Mouse (Mus musculus) liver, embryonic 16.5 days (tissue): Measurements from ENCODE around the gene Pafah1b1. TPM values are rescaled to one million over a fixed set of nuclear protein-coding genes. Genes with fewer than 3 reads are reported as not detected.

Source experiments
- ATAC-seq: fragments of 200-750 bp; cut with Nextera tagmentation; 2 replicates; pipeline ENCODE4 v1.8.0; 2017; ENCODE audit warnings: low read depth, mild to moderate bottlenecking, moderate number of reproducible peaks, moderate library complexity
- H3K27ac ChIP-seq: fragments of 300-500 bp; sonication (generic); 2 replicates; pipeline ENCODE4 v1.5.1; 2014; ENCODE audit warnings: mild to moderate bottlenecking, low read length
- H3K27me3 ChIP-seq: fragments of 300-500 bp; sonication (generic); 2 replicates; pipeline ENCODE4 v1.6.1; 2014; ENCODE audit warnings: low read depth, low read length, mixed read lengths; ENCODE audit not compliant: control insufficient read depth, insufficient read depth
- H3K36me3 ChIP-seq: fragments of 300-500 bp; sonication (generic); 2 replicates; pipeline ENCODE4 v1.6.1; 2014; ENCODE audit warnings: mild to moderate bottlenecking; ENCODE audit not compliant: control insufficient read depth, insufficient read depth
- H3K4me1 ChIP-seq: fragments of 300-500 bp; sonication (generic); 2 replicates; pipeline ENCODE4 v1.6.1; 2014; ENCODE audit warnings: low read depth, low read length, mixed read lengths; ENCODE audit not compliant: control insufficient read depth
- H3K4me2 ChIP-seq: fragments of 300-500 bp; sonication (generic); 2 replicates; pipeline ENCODE4 v1.6.1; 2014; ENCODE audit warnings: low read depth, low read length, mixed read lengths
- H3K4me3 ChIP-seq: fragments of 300-500 bp; sonication (generic); 2 replicates; pipeline ENCODE4 v1.5.1; 2014; ENCODE audit warnings: low read depth, mild to moderate bottlenecking, low read length
- H3K9ac ChIP-seq: fragments of 300-500 bp; sonication (generic); 2 replicates; pipeline ENCODE4 v1.6.1; 2014; ENCODE audit warnings: low read depth, low read length
- H3K9me3 ChIP-seq: fragments of 300-500 bp; sonication (generic); replicated peaks from 2 replicates; pipeline ENCODE4 v1.6.1; 2016; ENCODE audit warnings: low read length; ENCODE audit not compliant: control insufficient read depth
- WGBS: fragments of 180-500 bp; shearing (Covaris S2); extraction: QIAGEN DNeasy Blood & Tissue Kit; methylation state at CpG from one replicate; pipeline ENCODE4 v1.1.7; 2014; ENCODE audit not compliant: insufficient replicate concordance; 5-methylcytosine and 5-hydroxymethylcytosine counted together
- polyA plus RNA-seq: library from polyadenylated mRNA; unstranded; fragments of >200 nt; fragmentation: Nextera tagmentation; extraction: Ambion mirVana; gene quantifications from 2 replicates; pipeline ENCODE4 v1.2.1, GENCODE M21; 2015

The Pafah1b1 gene
- polyA plus RNA-seq = 26.4 and 28.0 TPM in 2 replicates

- WGBS = 0% methylated on average over 39 of the region's 56 CpGs
- Histone ChIP-seq H3K4me2 (peak within 1 kb of the TSS; percentile 95), H3K9ac (peak within 1 kb of the TSS; percentile 99), H3K9me3 (no peaks in the 10 kb centered on the region), H3K4me3 (peak within 1 kb of the TSS; percentile 97), H3K36me3 (no peaks in the 10 kb centered on the region), H3K27ac (peak within 1 kb of the TSS; percentile 99), H3K4me1 (peaks cover 25% of the 10 kb centered on the region), H3K27me3 (no peaks in the 10 kb centered on the region)
- peak; percentile 95 for ATAC-seq
Observed at GRCm38 (mm10) chr11:74724235-74724791, at the start of gene Pafah1b1. Gene Pafah1b1, minus strand, starts transcription at chr11:74724670.

DNA sequence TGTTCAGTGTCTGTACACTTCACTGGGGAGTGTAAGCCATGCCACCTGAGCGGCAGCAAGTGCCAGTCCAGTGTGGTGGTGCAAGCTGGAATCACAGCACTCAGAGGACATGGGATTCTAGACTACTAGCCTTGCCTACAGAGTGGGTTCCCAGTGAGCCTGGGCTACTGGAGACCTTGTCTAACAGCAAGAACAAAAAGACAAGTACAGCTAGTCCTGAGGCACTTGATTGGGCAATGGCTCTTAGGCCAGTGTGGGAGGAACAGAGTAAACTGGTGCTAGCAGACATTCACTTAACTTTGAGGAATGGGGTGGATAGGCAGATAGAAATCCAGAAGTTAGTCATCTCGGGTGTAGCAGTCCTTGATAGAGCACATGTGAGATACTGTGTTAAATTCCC, 47.9 kb upstream of the Pafah1b1 start:
- Histone ChIP-seq H3K4me3 (no peak overlapping the region), H3K9ac (no peak overlapping the region), H3K36me3 (peaks cover 13% of the 10 kb centered on the region), H3K4me1 (peaks cover 10% of the 10 kb centered on the region; the same call in 1 of the 2 replicates), H3K27ac (no peak overlapping the region), H3K27me3 (no peaks in the 10 kb centered on the region), H3K9me3 (no peaks in the 10 kb centered on the region), H3K4me2 (no peak overlapping the region)
- no peak for ATAC-seq
- WGBS = 60% methylated on average over 2 of the region's 2 CpGs

GRCm38 (mm10) chr11:74771650-74772049, 47.2 kb upstream of the Pafah1b1 start:
- 63% methylated on average over 4 of the region's 4 CpGs for WGBS
- H3K27ac ChIP-seq = no peak overlapping the region
- ATAC-seq = no peak

DNA sequence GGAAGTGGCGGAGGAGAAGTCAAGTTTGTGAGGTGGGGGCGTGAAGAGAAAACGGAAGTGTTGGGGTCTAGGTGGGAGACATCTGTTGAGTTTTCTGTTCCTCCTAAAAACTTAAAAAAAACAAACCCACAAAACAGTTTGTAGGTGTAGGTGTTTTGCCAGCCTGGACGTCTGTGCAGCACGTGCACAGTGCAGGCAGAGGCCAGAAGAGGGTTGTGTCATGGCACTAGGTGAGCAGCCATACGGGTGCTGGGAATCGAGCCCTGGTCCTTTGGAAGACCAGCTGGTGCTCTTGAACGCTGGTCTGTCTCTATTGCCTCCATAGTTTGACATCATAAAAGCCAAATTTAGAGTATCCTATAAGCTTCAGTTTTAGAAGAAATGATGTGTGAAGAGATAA, 46.8 kb upstream of the Pafah1b1 start:
- peaks cover 13% of the 10 kb centered on the region for H3K36me3 ChIP-seq
- no peak for ATAC-seq
- no peaks in the 10 kb centered on the region for H3K27me3 ChIP-seq
- H3K4me2 ChIP-seq = peak overlapping the region; percentile 65
- no peaks in the 10 kb centered on the region for H3K9me3 ChIP-seq
- peak overlapping the region; percentile 71 for H3K9ac ChIP-seq
- peak overlapping the region; percentile 80 for H3K4me3 ChIP-seq
- peak overlapping the region; percentile 76 for H3K27ac ChIP-seq
- peaks cover 10% of the 10 kb centered on the region; the same call in 1 of the 2 replicates for H3K4me1 ChIP-seq
- WGBS = 8% methylated on average over 8 of the region's 8 CpGs

More at GRCm38 (mm10) chr11:74771650-74772049, 47.2 kb upstream of the Pafah1b1 start:
- Histone ChIP-seq H3K9me3 (no peaks in the 10 kb centered on the region), H3K36me3 (peaks cover 13% of the 10 kb centered on the region), H3K4me1 (peaks cover 10% of the 10 kb centered on the region; the same call in 1 of the 2 replicates), H3K27me3 (no peaks in the 10 kb centered on the region), H3K9ac (no peak overlapping the region), H3K4me2 (peak overlapping the region; percentile 65), H3K4me3 (peak overlapping the region; percentile 80)

DNA sequence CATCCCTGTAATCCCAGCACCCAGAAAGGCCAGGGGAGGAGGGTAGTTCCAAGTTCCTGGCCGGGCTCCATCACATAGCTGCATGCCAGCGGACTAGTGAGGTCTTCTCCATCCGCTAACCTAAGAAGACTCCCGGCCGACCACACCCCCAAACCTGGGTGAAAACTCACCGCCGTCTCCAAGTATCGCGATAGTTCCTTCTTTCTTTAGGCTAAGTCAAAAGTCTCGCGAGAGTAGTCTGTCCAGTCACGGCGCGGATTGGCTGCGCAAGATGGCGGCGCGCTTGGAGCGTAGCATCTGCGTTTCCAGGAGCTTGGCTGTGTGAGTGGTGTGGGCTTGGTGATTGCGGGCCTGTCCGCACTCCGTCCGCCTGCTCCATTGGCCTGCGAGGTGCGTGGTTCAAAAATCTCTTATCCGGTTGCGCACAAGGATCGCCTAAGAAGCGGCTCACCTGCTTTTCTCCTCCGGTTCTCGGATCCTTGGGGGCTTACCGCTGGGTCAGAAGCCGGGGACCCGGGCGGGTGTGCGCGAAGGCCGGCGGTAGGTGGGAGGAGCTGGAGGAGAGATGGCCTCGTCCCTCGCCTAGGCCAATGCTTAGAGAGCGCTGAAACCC, 46.2 kb upstream of the Pafah1b1 start, which contains the start of gene Mettl16:
Mettl16 (plus strand) TSS at position 236 of the 613 bp plus-strand sequence.
- 0% methylated on average over 43 of the region's 43 CpGs for WGBS
- no peaks in the 10 kb centered on the region for H3K27me3 ChIP-seq
- H3K4me3 ChIP-seq = peak within 1 kb of the TSS; percentile 80
- H3K36me3 ChIP-seq = peaks cover 9% of the 10 kb centered on the region
- ATAC-seq = peak; percentile 94
- peak within 1 kb of the TSS; percentile 71 for H3K9ac ChIP-seq
- peaks cover 10% of the 10 kb centered on the region; the same call in 1 of the 2 replicates for H3K4me1 ChIP-seq
- peak within 1 kb of the TSS; percentile 65 for H3K4me2 ChIP-seq
- H3K27ac ChIP-seq = peak within 1 kb of the TSS; percentile 76
- H3K9me3 ChIP-seq = no peaks in the 10 kb centered on the region

DNA sequence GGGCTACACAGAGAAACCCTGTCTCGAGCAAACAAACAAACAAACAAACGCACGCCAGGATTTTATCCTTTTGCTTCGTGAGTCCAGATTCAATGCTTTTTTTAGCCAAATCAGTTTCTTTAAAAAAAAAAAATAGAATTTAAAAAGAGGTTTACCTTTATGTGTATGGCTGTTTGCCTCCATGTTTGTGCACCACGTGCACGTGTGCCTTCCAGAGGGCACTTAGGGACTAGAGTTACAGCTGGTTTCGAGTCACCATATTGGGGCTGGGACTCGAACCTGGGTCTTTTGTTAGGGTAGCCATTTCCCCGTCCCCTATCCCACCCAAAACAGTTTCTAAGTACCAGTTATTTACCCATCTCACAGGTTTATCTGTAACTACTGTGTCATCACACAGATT, 45.6 kb upstream of the Pafah1b1 start:
- H3K4me1 ChIP-seq = peaks cover 10% of the 10 kb centered on the region; the same call in 1 of the 2 replicates
- H3K27me3 ChIP-seq = no peaks in the 10 kb centered on the region
- no peak for ATAC-seq
- peaks cover 6% of the 10 kb centered on the region; the same call in 1 of the 2 replicates for H3K36me3 ChIP-seq
- no peaks in the 10 kb centered on the region for H3K9me3 ChIP-seq
- H3K4me3 ChIP-seq = peak overlapping the region; percentile 80
- 73% methylated on average over 9 of the region's 9 CpGs for WGBS
- H3K4me2 ChIP-seq = peak overlapping the region; percentile 65
- no peak overlapping the region for H3K27ac ChIP-seq
- H3K9ac ChIP-seq = peak overlapping the region; percentile 25

GRCm38 (mm10) chr11:74768045-74768444, 43.6 kb upstream of the Pafah1b1 start:
- Histone ChIP-seq H3K36me3 (no peaks in the 10 kb centered on the region), H3K27me3 (no peaks in the 10 kb centered on the region), H3K9me3 (no peaks in the 10 kb centered on the region), H3K4me2 (no peak overlapping the region), H3K27ac (no peak overlapping the region), H3K4me3 (no peak overlapping the region), H3K4me1 (peaks cover 10% of the 10 kb centered on the region; the same call in 1 of the 2 replicates), H3K9ac (no peak overlapping the region)
- WGBS = 24% methylated on average over 6 of the region's 6 CpGs
- no peak for ATAC-seq

GRCm38 (mm10) chr11:74767469-74767868, 43.0 kb upstream of the Pafah1b1 start:
- H3K36me3 ChIP-seq = no peaks in the 10 kb centered on the region
- WGBS = 92% methylated on average over 4 of the region's 4 CpGs
- H3K4me2 ChIP-seq = no peak overlapping the region
- no peak for ATAC-seq
- no peak overlapping the region for H3K9ac ChIP-seq
- H3K4me3 ChIP-seq = no peak overlapping the region
- H3K4me1 ChIP-seq = peaks cover 10% of the 10 kb centered on the region; the same call in 1 of the 2 replicates
- H3K27me3 ChIP-seq = no peaks in the 10 kb centered on the region
- H3K27ac ChIP-seq = no peak overlapping the region
- no peaks in the 10 kb centered on the region for H3K9me3 ChIP-seq
